Mouse (Mus musculus) brain, embryonic 14.5 days (tissue): ENCODE data around the gene Ndc1.

ENCODE experiments used
- CTCF ChIP-seq: fragments of 200-500 bp; IDR thresholded peaks from 2 replicates; pipeline ENCODE4 v1.5.1; 2012; ENCODE audit warnings: inconsistent platforms, mild to moderate bottlenecking, moderate library complexity, borderline replicate concordance; ENCODE audit not compliant: insufficient read depth, insufficient read length; ENCODE audit errors: extremely low read depth
- POLR2A ChIP-seq: fragments of 200-500 bp; IDR thresholded peaks from 2 replicates; pipeline ENCODE4 v1.6.1; 2012; ENCODE audit warnings: mild to moderate bottlenecking, inconsistent platforms, borderline replicate concordance; ENCODE audit not compliant: poor library complexity, insufficient read depth, insufficient read length, severe bottlenecking; ENCODE audit errors: extremely low read depth

- TF ChIP-seq CTCF (no peak), POLR2A (no peak)
Observed at GRCm38 (mm10) chr4:107389345-107389744, 21.8 kb downstream of the Ndc1 start.
